Mouse (Mus musculus): ENCODE results near the gene Atad1. TPM values are rescaled to one million over a fixed set of nuclear protein-coding genes. Genes with fewer than 3 reads are reported as not detected.

Gene Atad1
- polyA plus RNA-seq, 1 experiment from 2014 or later, result 41.2 TPM

DNA sequence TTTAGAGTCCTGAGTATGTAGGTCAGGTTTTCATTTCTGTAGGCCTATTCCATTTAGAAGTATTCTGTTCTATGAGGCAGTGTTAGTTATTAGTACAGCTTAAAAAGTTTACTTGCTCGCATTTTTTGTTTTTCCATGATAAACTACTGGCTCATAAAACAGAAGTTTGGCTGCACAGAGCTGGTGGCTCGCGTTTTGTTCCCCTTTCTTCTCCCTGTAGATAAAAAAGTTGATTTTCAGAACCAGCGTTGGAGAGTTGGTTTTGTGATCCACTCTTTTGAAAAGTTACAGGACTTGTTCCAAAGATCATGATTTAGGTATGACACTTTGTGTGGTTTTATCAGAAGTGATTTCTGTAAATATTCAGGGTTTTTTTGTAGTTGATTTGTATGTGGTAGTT lies 22.9 kb upstream of the Atad1 start:
- ATAC-seq (no peak), DNase-seq (ENCODE audit: low spot score) (no peak)
- peaks cover 7% of the 10 kb centered on the region; the same call in 1 of the 2 replicates for H3K4me1 ChIP-seq (ENCODE audit: insufficient read depth, low read depth, low read length)
- H3K4me2 ChIP-seq (replicated peaks; ENCODE audit: low read depth, low read length), result no peak overlapping the region; the same call in 1 of the 2 replicates
- no peaks in the 10 kb centered on the region for H3K9me3 ChIP-seq (ENCODE audit: low read length)
- H3K36me3 ChIP-seq (ENCODE audit: insufficient read depth, low read length), result no peaks in the 10 kb centered on the region
- no peak for TF ChIP-seq CTCF (IDR thresholded peaks at IDR 0.05)
- TF ChIP-seq EP300 (IDR thresholded peaks at IDR 0.05), result no peak
- 50% methylated on average over 4 of the region's 4 CpGs for WGBS
- no peak overlapping the region for H3K4me3 ChIP-seq (ENCODE audit: low read depth, low read length)
- no peak overlapping the region for H3K9ac ChIP-seq (replicated peaks; ENCODE audit: low read depth)
- H3K27me3 ChIP-seq (replicated peaks; ENCODE audit: insufficient read depth, low read length), result no peaks in the 10 kb centered on the region
- H3K27ac ChIP-seq (ENCODE audit: low read length), result no peak overlapping the region

DNA sequence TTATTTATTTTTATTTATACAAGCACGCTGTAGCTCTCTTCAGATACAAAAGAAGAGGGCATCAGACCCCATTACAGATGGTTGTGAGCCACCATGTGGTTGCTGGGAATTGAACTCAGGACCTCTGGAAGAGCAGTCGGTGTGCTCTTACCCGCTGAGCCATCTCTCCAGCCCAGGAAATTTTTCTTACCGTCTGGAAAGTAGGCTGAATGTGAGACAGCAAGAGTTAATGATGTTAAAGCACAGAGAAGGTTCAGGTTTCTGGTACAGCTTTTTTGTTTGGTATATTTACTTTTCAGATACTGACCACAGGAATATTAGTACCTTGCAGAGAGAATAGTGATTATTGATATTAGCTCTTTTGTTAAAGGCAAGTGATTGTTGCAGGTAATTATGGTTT lies 21.6 kb upstream of the Atad1 start:
- Histone ChIP-seq H3K4me2 (replicated peaks; ENCODE audit: low read depth, low read length) (peak overlapping the region; percentile 96), H3K9me3 (ENCODE audit: low read length) (no peaks in the 10 kb centered on the region), H3K4me3 (ENCODE audit: low read depth, low read length) (no peak overlapping the region), H3K9ac (replicated peaks; ENCODE audit: low read depth) (no peak overlapping the region), H3K36me3 (ENCODE audit: insufficient read depth, low read length) (no peaks in the 10 kb centered on the region), H3K27ac (ENCODE audit: low read length) (no peak overlapping the region), H3K4me1 (ENCODE audit: insufficient read depth, low read depth, low read length) (peaks cover 7% of the 10 kb centered on the region; the same call in 1 of the 2 replicates), H3K27me3 (replicated peaks; ENCODE audit: insufficient read depth, low read length) (no peaks in the 10 kb centered on the region)
- ATAC-seq (no peak), DNase-seq (ENCODE audit: low spot score) (no peak)
- TF ChIP-seq CTCF (IDR thresholded peaks at IDR 0.05), result no peak
- no peak for TF ChIP-seq EP300 (IDR thresholded peaks at IDR 0.05)
- WGBS, result 49% methylated on average over 4 of the region's 4 CpGs

DNA sequence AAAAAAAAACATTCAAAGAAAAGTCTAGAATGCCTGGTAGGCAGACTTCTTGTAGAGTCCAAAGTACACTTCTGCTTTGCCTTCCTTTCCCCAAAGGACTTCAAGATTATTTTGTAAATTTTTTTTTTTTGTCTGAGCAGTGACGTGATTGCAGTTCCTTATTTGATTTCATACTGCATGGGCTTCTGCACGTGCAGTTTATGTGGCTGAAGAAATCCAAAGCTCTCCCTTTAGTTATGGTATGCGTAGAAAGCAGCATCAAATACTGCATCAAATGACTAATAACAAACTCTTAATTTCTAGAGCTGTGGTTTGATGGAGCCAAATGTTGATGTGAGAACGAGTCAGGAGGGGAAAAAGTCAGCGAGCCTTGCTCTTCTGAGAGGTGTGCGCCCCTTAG lies 20.9 kb upstream of the Atad1 start:
- H3K4me3 ChIP-seq (ENCODE audit: low read depth, low read length), result peak overlapping the region; percentile 27; the same call in 1 of the 2 replicates
- WGBS, result 18% methylated on average over 6 of the region's 6 CpGs
- TF ChIP-seq EP300 (IDR thresholded peaks at IDR 0.05) (no peak), CTCF (IDR thresholded peaks at IDR 0.05) (no peak)
- H3K27ac ChIP-seq (ENCODE audit: low read length), result no peak overlapping the region
- DNase-seq (ENCODE audit: low spot score) (peak; percentile 67), ATAC-seq (no peak)
- peaks cover 7% of the 10 kb centered on the region; the same call in 1 of the 2 replicates for H3K4me1 ChIP-seq (ENCODE audit: insufficient read depth, low read depth, low read length)
- no peaks in the 10 kb centered on the region for H3K9me3 ChIP-seq (ENCODE audit: low read length)
- H3K27me3 ChIP-seq (replicated peaks; ENCODE audit: insufficient read depth, low read length), result no peaks in the 10 kb centered on the region
- H3K9ac ChIP-seq (replicated peaks; ENCODE audit: low read depth), result 0 out of 2 replicates have a peak overlapping the region, but pooled peaks have one; percentile 26
- H3K36me3 ChIP-seq (ENCODE audit: insufficient read depth, low read length), result no peaks in the 10 kb centered on the region
- H3K4me2 ChIP-seq (replicated peaks; ENCODE audit: low read depth, low read length), result peak overlapping the region; percentile 96

DNA sequence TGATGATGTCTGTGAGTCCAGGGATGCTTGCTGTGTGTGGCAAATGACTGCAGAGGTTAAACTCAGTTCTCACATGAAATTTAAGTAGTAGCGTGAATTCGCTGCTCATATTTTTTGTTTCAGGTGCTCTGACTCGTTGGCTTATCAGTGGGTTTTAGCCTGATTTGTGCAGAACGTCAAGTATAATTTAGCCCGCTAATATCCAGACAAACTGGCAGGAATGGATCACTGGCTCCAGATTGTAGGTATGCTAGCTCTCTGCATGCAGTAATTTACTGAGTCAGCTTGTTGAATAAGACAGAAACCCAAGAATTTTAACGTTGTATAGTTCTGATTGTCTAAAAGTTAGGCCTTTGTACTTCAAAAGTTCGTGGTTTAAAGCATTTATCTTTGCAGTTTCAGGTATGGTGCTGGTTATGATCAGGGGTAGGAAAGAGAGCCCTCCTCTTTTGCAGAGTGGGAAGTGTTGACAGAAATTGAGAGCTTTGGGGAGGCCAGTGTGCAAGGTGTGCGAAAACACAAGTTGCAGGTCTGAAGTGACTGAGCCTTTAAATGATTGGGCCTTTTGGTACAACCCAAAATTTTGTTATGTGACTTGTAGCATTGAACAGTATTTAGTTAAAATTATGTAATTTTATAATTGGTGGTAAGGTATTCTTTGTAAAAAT lies 19.9 kb upstream of the Atad1 start:
- TF ChIP-seq CTCF (IDR thresholded peaks at IDR 0.05), result no peak
- no peak for TF ChIP-seq EP300 (IDR thresholded peaks at IDR 0.05)
- Histone ChIP-seq H3K4me3 (ENCODE audit: low read depth, low read length) (peak overlapping the region; percentile 99), H3K4me2 (replicated peaks; ENCODE audit: low read depth, low read length) (peak overlapping the region; percentile 96), H3K27ac (ENCODE audit: low read length) (no peak overlapping the region), H3K36me3 (ENCODE audit: insufficient read depth, low read length) (no peaks in the 10 kb centered on the region), H3K4me1 (ENCODE audit: insufficient read depth, low read depth, low read length) (peaks cover 7% of the 10 kb centered on the region; the same call in 1 of the 2 replicates), H3K9me3 (ENCODE audit: low read length) (no peaks in the 10 kb centered on the region), H3K27me3 (replicated peaks; ENCODE audit: insufficient read depth, low read length) (no peaks in the 10 kb centered on the region), H3K9ac (replicated peaks; ENCODE audit: low read depth) (peak overlapping the region; percentile 96)
- WGBS, result under 1% methylated on average over 8 of the region's 8 CpGs
- no peak for ATAC-seq
- no peak for DNase-seq (ENCODE audit: low spot score)

DNA sequence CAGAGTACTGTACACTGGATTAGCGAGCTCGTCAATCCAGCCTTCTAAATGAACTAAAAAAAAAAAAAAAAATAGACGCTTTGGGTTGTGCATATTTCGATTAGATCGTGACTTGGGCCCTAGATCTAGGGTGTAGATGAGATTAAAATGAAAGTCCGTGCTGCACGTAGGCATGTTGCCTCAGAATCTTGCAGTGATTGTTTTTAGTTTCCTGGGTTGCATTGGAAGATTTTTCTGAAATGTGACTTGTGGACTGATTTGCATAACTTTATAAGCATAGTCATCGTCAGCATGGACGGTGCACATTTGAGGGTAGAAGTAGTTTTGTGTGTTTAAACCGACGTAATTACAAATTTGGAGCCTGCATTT lies 19.2 kb upstream of the Atad1 start:
- H3K36me3 ChIP-seq (ENCODE audit: insufficient read depth, low read length), result no peaks in the 10 kb centered on the region
- WGBS, result under 1% methylated on average over 11 of the region's 11 CpGs
- H3K4me1 ChIP-seq (ENCODE audit: insufficient read depth, low read depth, low read length), result peaks cover 7% of the 10 kb centered on the region; the same call in 1 of the 2 replicates
- peak overlapping the region; percentile 96 for H3K9ac ChIP-seq (replicated peaks; ENCODE audit: low read depth)
- DNase-seq (ENCODE audit: low spot score) (no peak), ATAC-seq (no peak)
- no peak for TF ChIP-seq CTCF (IDR thresholded peaks at IDR 0.05)
- TF ChIP-seq EP300 (IDR thresholded peaks at IDR 0.05), result no peak
- peak overlapping the region; percentile 99 for H3K4me3 ChIP-seq (ENCODE audit: low read depth, low read length)
- no peak overlapping the region for H3K27ac ChIP-seq (ENCODE audit: low read length)
- H3K9me3 ChIP-seq (ENCODE audit: low read length), result no peaks in the 10 kb centered on the region
- no peaks in the 10 kb centered on the region for H3K27me3 ChIP-seq (replicated peaks; ENCODE audit: insufficient read depth, low read length)
- H3K4me2 ChIP-seq (replicated peaks; ENCODE audit: low read depth, low read length), result peak overlapping the region; percentile 96

DNA sequence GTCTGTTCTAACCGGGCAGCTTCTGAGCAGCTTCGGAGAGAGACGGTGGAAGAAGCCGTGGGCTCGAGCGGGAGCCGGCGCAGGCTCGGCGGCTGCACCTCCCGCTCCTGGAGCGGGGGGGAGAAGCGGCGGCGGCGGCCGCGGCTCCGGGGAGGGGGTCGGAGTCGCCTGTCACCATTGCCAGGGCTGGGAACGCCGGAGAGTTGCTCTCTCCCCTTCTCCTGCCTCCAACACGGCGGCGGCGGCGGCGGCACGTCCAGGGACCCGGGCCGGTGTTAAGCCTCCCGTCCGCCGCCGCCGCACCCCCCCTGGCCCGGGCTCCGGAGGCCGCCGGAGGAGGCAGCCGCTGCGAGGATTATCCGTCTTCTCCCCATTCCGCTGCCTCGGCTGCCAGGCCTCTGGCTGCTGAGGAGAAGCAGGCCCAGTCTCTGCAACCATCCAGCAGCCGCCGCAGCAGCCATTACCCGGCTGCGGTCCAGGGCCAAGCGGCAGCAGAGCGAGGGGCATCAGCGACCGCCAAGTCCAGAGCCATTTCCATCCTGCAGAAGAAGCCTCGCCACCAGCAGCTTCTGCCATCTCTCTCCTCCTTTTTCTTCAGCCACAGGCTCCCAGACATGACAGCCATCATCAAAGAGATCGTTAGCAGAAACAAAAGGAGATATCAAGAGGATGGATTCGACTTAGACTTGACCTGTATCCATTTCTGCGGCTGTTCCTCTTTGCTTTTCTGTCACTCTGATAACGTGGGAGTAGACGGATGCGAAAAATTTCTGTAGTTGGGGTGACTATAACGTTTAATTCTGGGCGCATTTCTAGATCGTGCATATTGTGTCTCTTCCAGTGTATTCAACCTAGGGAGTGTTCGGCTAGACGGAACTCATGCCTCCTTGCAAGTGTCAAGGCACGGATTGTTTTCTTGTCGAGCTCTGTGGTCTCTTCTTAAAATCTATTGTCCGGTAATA lies 18.5 kb upstream of the Atad1 start:
- TF ChIP-seq CTCF (IDR thresholded peaks at IDR 0.05) (no peak; the same call in 1 of the 2 replicates), EP300 (IDR thresholded peaks at IDR 0.05) (no peak)
- Histone ChIP-seq H3K4me3 (ENCODE audit: low read depth, low read length) (peak overlapping the region; percentile 99), H3K27ac (ENCODE audit: low read length) (peak overlapping the region; percentile 99), H3K36me3 (ENCODE audit: insufficient read depth, low read length) (no peaks in the 10 kb centered on the region), H3K27me3 (replicated peaks; ENCODE audit: insufficient read depth, low read length) (no peaks in the 10 kb centered on the region), H3K4me2 (replicated peaks; ENCODE audit: low read depth, low read length) (peak overlapping the region; percentile 96), H3K4me1 (ENCODE audit: insufficient read depth, low read depth, low read length) (peaks cover 7% of the 10 kb centered on the region; the same call in 1 of the 2 replicates), H3K9me3 (ENCODE audit: low read length) (no peaks in the 10 kb centered on the region), H3K9ac (replicated peaks; ENCODE audit: low read depth) (peak overlapping the region; percentile 96)
- ATAC-seq (peak; percentile 9), DNase-seq (ENCODE audit: low spot score) (no peak)
- 2% methylated on average over 33 of the region's 69 CpGs for WGBS

Measured in lung, postnatal 0 days (tissue).